Mouse (Mus musculus): ENCODE measurements at regions not wholly inside any gene's neighbourhood (a gene's known extent, or its start where the extent isn't known, plus 50 kb on each side); places are given as distances from the start of the nearest gene placed in this dataset.

- TF ChIP-seq POLR2A (IDR thresholded peaks at IDR 0.05; ENCODE audit: insufficient read length, low read depth) (no peak), MYOG (IDR thresholded peaks at IDR 0.05; ENCODE audit: control insufficient read depth in 1 of 3, insufficient read depth in 1 of 3, insufficient read length in 2 of 3, low read depth in 2 of 3) (no peak), CEBPB (IDR thresholded peaks at IDR 0.05; ENCODE audit: insufficient read depth, poor library complexity, severe bottlenecking) (no peak)
Observed at GRCm38 (mm10) chr9:89848571-89848970, 61.1 kb upstream of the Rasgrf1 start.

All from myocyte (in vitro differentiated cells).